Mouse (Mus musculus) heart, adult 2 months (tissue): ENCODE measurements around the gene Ksr2. TPM values are rescaled to one million over a fixed set of nuclear protein-coding genes. Genes with fewer than 3 reads are reported as not detected.

Experiments used
- DNase-seq, 2 experiments: peaks; one replicate each; pipeline ENCODE4 v3.0.0; 2021
- H3K27ac ChIP-seq: fragments of 200-600 bp; 2 replicates; pipeline ENCODE4 v1.8.1; 2022
- H3K27me3 ChIP-seq: fragments of 200-500 bp; 2 replicates; pipeline ENCODE4 v1.6.1; 2012; ENCODE audit warnings: mild to moderate bottlenecking, low read length, inconsistent platforms, mixed read lengths; ENCODE audit not compliant: control insufficient read depth, insufficient read depth
- H3K36me3 ChIP-seq: fragments of 200-500 bp; 2 replicates; pipeline ENCODE4 v1.6.1; 2012; ENCODE audit warnings: low read length, inconsistent platforms; ENCODE audit not compliant: control insufficient read depth, insufficient read depth
- H3K4me1 ChIP-seq: fragments of 200-500 bp; 2 replicates; pipeline ENCODE4 v1.6.1; 2011; ENCODE audit warnings: low read length; ENCODE audit not compliant: control insufficient read depth, insufficient read depth
- H3K4me3 ChIP-seq: fragments of 200-600 bp; 2 replicates; pipeline ENCODE4 v1.8.1; 2022
- H3K79me2 ChIP-seq: fragments of 200-500 bp; replicated peaks from 2 replicates; pipeline ENCODE4 v1.6.1; 2012; ENCODE audit warnings: mild to moderate bottlenecking, inconsistent platforms, low read length, moderate library complexity, mixed read lengths; ENCODE audit not compliant: control insufficient read depth, insufficient read depth
- H3K9ac ChIP-seq: fragments of 200-500 bp; 2 replicates; pipeline ENCODE4 v1.6.1; 2012; ENCODE audit warnings: low read depth, mild to moderate bottlenecking, control low read depth, inconsistent platforms, low read length, mixed read lengths
- CTCF ChIP-seq: fragments of 200-600 bp; IDR thresholded peaks from 2 replicates; pipeline ENCODE4 v1.8.1; 2022; ENCODE audit warnings: antibody characterized with exemption, mild to moderate bottlenecking, moderate library complexity
- EP300 ChIP-seq: fragments of 200-500 bp; IDR thresholded peaks from 2 replicates; pipeline ENCODE4 v1.6.1; 2011; ENCODE audit warnings: low read depth, low read length, control low read depth; ENCODE audit not compliant: insufficient read depth
- POLR2A ChIP-seq: fragments of 200-500 bp; IDR thresholded peaks from 2 replicates; pipeline ENCODE4 v1.6.1; 2011; ENCODE audit warnings: mild to moderate bottlenecking, low read depth, low read length, control low read depth; ENCODE audit not compliant: insufficient read depth
- WGBS: fragments of 180-500 bp; shearing (Covaris S2); methylation state at CpG from one replicate; pipeline ENCODE4 v1.1.7; 2018; 5-methylcytosine and 5-hydroxymethylcytosine counted together
- intact Hi-C: fragments of 180-260 bp; cut with DNase I; formaldehyde crosslinking; loops from one replicate; pipeline ENCODE4 v1.15.1; 2025
- polyA plus RNA-seq: library from polyadenylated mRNA; depleted of rRNA; stranded (reverse); fragments of >200 nt; gene quantifications from 2 replicates; pipeline ENCODE4 v1.2.3, GENCODE M21; 2012
- total RNA-seq, 2 experiments: library from RNA; stranded (reverse); gene quantifications; 2 replicates each; pipeline ENCODE4 v1.2.3; 2021

Gene Ksr2
- total and polyA plus RNA-seq, 3 experiments, result 0.02 to 0.05 TPM; not detected in 1

DNA sequence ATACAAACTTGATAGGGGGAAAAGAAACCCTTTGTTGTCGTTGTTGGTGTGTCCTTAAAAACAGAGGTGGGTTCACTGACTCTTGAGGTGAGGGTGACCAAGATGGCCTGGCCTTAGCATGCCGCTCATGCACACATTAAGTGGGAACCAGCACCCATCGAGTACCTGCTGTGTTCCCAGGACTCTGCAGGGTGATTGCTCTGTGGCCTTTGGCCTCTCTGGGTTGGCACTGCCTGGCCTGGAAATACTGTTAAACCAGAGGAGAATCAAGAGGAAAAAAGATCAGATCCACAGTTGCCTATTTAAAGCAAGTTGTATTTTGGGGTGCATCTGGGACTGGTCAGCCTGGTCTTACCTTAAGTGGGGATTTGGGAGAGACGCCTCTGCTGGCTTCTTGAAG lies 107.9 kb downstream of the Ksr2 start:
- no peaks in the 10 kb centered on the region for H3K27me3 ChIP-seq
- H3K79me2 ChIP-seq, result no peaks in the 10 kb centered on the region
- no peak overlapping the region for H3K9ac ChIP-seq
- WGBS, result 87% methylated on average over 4 of the region's 4 CpGs
- H3K27ac ChIP-seq, result no peak overlapping the region
- DNase-seq, result no peak
- TF ChIP-seq POLR2A, result no peak
- no peak for TF ChIP-seq CTCF
- TF ChIP-seq EP300, result no peak
- H3K4me1 ChIP-seq, result no peaks in the 10 kb centered on the region
- intact Hi-C loops, result no loop called here
- H3K36me3 ChIP-seq, result no peaks in the 10 kb centered on the region
- H3K4me3 ChIP-seq, result no peak overlapping the region

DNA sequence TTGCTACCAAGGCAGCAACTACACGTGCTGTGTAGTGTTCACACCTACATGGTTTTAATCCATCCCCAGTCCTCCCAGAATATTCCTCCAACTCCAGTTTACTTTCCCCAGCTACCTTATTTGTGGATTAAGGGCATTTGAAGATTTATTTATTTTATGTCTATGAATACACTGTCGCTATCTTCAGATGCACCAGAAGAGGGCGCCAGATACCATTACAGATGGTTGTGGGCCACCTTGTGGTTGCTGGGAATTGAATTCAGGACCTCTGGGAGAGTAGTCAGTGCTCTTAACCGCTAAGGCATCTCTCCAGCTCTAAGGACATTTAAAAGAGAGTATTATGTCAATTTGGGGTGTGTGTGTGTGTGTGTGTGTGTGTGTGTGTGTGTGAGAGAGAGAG lies 108.7 kb downstream of the Ksr2 start:
- intact Hi-C loops, result no loop called here
- DNase-seq, result no peak
- TF ChIP-seq POLR2A (no peak), CTCF (peak; percentile 19), EP300 (no peak)
- Histone ChIP-seq H3K9ac (no peak overlapping the region), H3K79me2 (no peaks in the 10 kb centered on the region), H3K27me3 (no peaks in the 10 kb centered on the region), H3K4me3 (no peak overlapping the region), H3K36me3 (no peaks in the 10 kb centered on the region), H3K27ac (no peak overlapping the region), H3K4me1 (no peaks in the 10 kb centered on the region)
- 59% methylated on average over 4 of the region's 4 CpGs for WGBS

DNA sequence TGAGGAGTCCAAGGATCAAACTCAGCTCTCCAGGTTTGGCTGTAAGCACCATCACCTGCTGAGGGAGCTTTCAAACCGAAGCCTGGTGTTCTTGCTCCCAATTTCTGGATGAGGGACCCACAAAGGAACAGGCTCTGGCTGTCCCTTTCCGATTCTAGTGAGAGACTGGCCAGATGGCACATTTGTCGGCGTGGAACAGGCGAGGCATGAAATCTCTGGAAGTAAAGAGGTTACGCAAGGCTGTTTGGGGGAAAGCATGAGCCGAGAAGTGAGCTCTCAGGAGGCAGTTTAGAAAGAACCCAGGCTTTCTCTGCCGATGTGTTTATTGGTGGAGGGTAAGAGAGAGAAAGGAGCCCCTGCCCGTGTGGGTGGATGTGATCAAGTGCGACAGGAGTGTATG lies 109.2 kb downstream of the Ksr2 start:
- no peak for DNase-seq
- H3K79me2 ChIP-seq, result no peaks in the 10 kb centered on the region
- intact Hi-C loops, result no loop called here
- no peak overlapping the region for H3K4me3 ChIP-seq
- no peaks in the 10 kb centered on the region for H3K4me1 ChIP-seq
- TF ChIP-seq EP300 (no peak), POLR2A (no peak), CTCF (no peak)
- H3K27me3 ChIP-seq, result no peaks in the 10 kb centered on the region
- H3K9ac ChIP-seq, result no peak overlapping the region
- no peaks in the 10 kb centered on the region for H3K36me3 ChIP-seq
- no peak overlapping the region for H3K27ac ChIP-seq
- WGBS, result 78% methylated on average over 10 of the region's 10 CpGs

DNA sequence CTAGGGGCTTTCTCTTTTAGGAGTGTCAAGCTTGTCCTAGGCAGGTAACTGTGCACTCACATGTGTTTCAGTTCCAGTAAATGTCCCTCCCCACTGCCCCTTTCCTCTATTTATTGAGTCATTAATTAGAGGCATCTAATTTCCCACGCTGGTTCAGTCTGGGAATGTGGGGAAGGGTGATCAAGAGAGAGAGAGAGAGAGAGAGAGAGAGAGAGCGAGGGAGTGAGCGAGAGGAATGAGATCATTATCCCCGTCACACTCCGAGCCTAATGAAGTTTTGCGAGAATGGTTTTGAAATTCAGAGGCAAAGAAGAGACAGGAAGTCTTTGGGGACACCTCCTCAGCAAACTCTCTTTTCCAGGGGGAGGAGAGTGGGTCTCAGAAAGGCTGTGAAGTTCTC lies 117.2 kb downstream of the Ksr2 start:
- Histone ChIP-seq H3K9ac (no peak overlapping the region), H3K4me1 (no peaks in the 10 kb centered on the region), H3K36me3 (no peaks in the 10 kb centered on the region), H3K27me3 (no peaks in the 10 kb centered on the region; the same call in 1 of the 2 replicates), H3K27ac (no peak overlapping the region), H3K4me3 (no peak overlapping the region), H3K79me2 (no peaks in the 10 kb centered on the region)
- intact Hi-C loops, result no loop called here
- no peak for DNase-seq
- TF ChIP-seq CTCF (no peak), POLR2A (no peak), EP300 (no peak)
- 53% methylated on average over 6 of the region's 6 CpGs for WGBS

DNA sequence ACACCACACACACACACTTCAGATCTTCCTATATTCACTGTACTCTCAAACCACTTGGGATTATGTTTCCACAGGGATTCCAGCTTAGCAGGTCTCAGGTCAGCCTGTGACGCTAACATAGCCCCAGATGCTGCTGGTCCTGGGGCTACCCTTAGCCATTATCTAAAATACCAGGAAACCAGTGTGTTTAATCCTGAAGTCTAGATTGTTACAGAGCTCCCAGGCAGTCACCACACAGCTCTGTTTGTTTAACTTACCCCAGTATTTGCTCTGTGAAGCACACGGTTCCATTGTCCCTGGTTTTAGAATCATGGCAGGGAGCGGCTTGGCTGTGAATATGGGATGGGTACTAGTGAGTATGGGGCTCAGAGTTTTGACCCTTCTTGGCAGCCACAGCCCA lies 125.4 kb downstream of the Ksr2 start:
- H3K4me1 ChIP-seq, result no peaks in the 10 kb centered on the region
- no peak overlapping the region for H3K9ac ChIP-seq
- DNase-seq, result no peak
- no peaks in the 10 kb centered on the region for H3K79me2 ChIP-seq
- H3K27me3 ChIP-seq, result no peaks in the 10 kb centered on the region; the same call in 1 of the 2 replicates
- H3K27ac ChIP-seq, result no peak overlapping the region
- no peaks in the 10 kb centered on the region for H3K36me3 ChIP-seq
- no peak overlapping the region for H3K4me3 ChIP-seq
- intact Hi-C loops, result no loop called here
- 61% methylated on average over 3 of the region's 3 CpGs for WGBS
- no peak for TF ChIP-seq EP300
- no peak for TF ChIP-seq CTCF
- TF ChIP-seq POLR2A, result no peak

DNA sequence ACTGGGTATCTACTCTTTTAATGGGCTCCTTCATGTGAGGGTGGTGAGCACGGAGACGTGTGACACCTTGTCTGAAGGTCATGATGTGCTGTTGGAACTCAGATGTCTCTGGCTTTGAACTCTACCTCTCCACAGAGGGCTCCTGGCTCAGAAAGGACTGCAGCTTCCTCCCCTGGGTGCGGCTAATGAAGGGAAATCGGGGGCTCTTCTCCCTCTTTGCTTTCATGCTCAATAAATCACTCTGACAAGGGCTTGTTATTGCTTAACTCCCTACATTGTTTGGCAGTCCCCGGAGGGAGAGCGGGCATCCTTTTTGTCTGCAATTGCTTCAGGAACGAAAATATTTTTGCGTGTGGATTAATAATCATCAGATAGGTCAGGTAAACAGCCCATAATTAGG lies 127.9 kb downstream of the Ksr2 start:
- WGBS, result 67% methylated on average over 8 of the region's 8 CpGs
- Histone ChIP-seq H3K79me2 (no peaks in the 10 kb centered on the region), H3K9ac (no peak overlapping the region), H3K4me1 (no peaks in the 10 kb centered on the region), H3K27me3 (no peaks in the 10 kb centered on the region), H3K36me3 (no peaks in the 10 kb centered on the region), H3K27ac (no peak overlapping the region), H3K4me3 (no peak overlapping the region)
- no peak for DNase-seq
- no peak for TF ChIP-seq EP300
- TF ChIP-seq CTCF, result no peak
- no peak for TF ChIP-seq POLR2A
- intact Hi-C loops, result no loop called here
